Mouse (Mus musculus) myocyte (in vitro differentiated cells): ENCODE results near the gene Tmem53.

Experiments
- CEBPB ChIP-seq: IDR thresholded peaks from 2 replicates; pipeline ENCODE4 v1.6.1; 2011; ENCODE audit warnings: mild to moderate bottlenecking, moderate library complexity; ENCODE audit not compliant: poor library complexity, insufficient read depth, severe bottlenecking
- E2F4 ChIP-seq: IDR thresholded peaks from one replicate; pipeline ENCODE4 v1.6.1; 2011; ENCODE audit warnings: mild to moderate bottlenecking, control low read depth, moderate library complexity; ENCODE audit not compliant: insufficient read depth
- MAX ChIP-seq: IDR thresholded peaks from one replicate; pipeline ENCODE4 v1.6.1; 2011; ENCODE audit warnings: low read depth, mild to moderate bottlenecking, control low read depth
- POLR2A ChIP-seq: IDR thresholded peaks from one replicate; pipeline ENCODE4 v1.6.1; 2011; ENCODE audit warnings: low read depth, mild to moderate bottlenecking, control low read depth, moderate library complexity; ENCODE audit not compliant: insufficient read length
- POLR2AphosphoS2 ChIP-seq: IDR thresholded peaks from one replicate; pipeline ENCODE4 v1.6.1; 2011; ENCODE audit warnings: low read depth, control low read depth; ENCODE audit not compliant: insufficient read length
- REST ChIP-seq: IDR thresholded peaks from one replicate; pipeline ENCODE4 v1.6.1; 2011; ENCODE audit warnings: mild to moderate bottlenecking, control low read depth, moderate library complexity; ENCODE audit not compliant: insufficient read depth, insufficient read length
- TCF12 ChIP-seq: IDR thresholded peaks from one replicate; pipeline ENCODE4 v1.6.1; 2011; ENCODE audit warnings: mild to moderate bottlenecking, control low read depth; ENCODE audit not compliant: poor library complexity, insufficient read depth, severe bottlenecking
- TCF3 ChIP-seq: IDR thresholded peaks from one replicate; pipeline ENCODE4 v1.6.1; 2011; ENCODE audit warnings: low read depth, control low read depth; ENCODE audit not compliant: insufficient read length
- USF1 ChIP-seq: IDR thresholded peaks from one replicate; pipeline ENCODE4 v1.6.1; 2011; ENCODE audit warnings: low read depth, mild to moderate bottlenecking, control low read depth, moderate library complexity

DNA sequence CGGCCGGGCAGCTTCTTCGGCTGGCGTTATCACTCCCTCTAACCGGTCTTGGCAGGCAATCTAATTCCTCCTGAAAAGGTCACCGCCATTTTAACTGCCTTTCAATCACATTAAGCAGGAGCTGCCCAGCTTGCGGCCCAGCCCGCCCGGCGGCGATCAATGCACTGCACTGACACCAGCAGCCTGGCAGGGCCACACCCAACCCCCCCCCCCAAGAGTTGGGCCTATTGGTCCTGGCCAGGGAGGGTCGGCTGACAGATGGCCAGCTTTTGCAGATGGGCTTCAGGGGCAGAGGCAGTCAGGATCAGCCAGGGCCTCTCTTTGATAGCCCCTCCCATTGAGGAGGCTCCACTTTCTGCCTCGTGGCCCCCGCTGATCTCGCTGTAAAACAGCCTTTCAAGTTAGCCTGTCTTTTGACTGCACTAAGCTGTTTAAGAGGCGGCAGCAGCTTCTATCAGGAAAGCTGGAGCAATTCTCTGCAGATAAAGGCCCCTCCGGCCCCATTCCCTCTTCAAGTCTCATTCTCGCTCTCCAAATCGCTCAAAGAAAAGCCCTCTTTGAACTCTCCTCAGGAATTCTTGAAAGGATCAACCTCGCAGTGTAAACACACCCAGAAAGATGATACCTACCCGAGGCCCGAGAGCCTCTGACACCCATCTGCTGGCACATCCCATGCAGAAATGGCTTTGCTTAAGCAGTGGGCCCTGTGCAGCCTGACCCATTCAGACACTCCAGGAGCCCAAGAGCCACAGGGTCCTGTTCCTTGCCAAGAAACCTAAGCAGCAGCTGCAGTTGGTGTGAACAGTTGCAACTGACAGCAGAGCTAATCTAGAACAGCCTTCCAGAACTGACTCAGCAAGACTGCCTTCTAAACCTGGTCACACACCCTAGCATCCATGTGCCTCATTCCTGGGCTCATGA, 31.8 kb downstream of the Tmem53 start:
- TF ChIP-seq TCF12 (peak; percentile 94), POLR2A (no peak), TCF3 (peak; percentile 76), USF1 (no peak), CEBPB (no peak), REST (no peak), E2F4 (no peak), POLR2AphosphoS2 (no peak), MAX (no peak)
